Mouse (Mus musculus): ENCODE measurements at regions not wholly inside any gene's neighbourhood (a gene's known extent, or its start where the extent isn't known, plus 50 kb on each side); places are given as distances from the start of the nearest gene placed in this dataset.

DNA sequence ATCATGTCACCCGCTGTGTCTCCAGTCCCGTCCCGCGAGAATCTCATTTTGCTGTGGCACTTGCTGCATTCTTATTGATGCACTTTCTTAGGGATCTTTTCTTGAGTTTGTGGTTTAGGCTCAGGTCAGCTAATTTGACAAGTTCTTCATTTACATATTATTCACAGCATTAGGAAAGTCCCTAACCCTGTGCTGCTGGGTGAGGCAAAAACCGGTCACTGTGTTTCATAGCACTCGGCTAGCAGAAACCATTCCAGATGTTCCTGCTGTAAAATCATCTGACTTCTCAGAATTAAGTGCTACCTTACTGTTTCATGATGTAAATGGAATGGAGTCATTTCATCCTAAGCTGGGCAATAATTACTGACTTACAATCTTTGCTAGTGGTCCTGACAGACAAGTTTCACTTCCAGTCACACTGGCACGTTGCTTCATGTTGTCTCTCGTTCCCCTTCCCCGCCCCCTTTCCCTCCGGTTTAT lies 391.1 kb upstream of the Mmadhc start:
- DNase-seq (ENCODE audit: low read depth) = no peak
- TF ChIP-seq POLR2A (IDR thresholded peaks at IDR 0.05; ENCODE audit: borderline replicate concordance, extremely low read depth, insufficient read depth, insufficient read length, poor library complexity, severe bottlenecking) = no peak
- no peak for TF ChIP-seq CTCF (IDR thresholded peaks at IDR 0.05; ENCODE audit: borderline replicate concordance, extremely low read depth, insufficient read depth, insufficient read length)

- TF ChIP-seq CTCF (IDR thresholded peaks at IDR 0.05; ENCODE audit: borderline replicate concordance, extremely low read depth, insufficient read depth, insufficient read length) = no peak
- TF ChIP-seq POLR2A (IDR thresholded peaks at IDR 0.05; ENCODE audit: borderline replicate concordance, extremely low read depth, insufficient read depth, insufficient read length, poor library complexity, severe bottlenecking) = no peak
- no peak for DNase-seq (ENCODE audit: low read depth)
Observed at GRCm38 (mm10) chr2:50687222-50687621, 390.6 kb upstream of the Mmadhc start.

GRCm38 (mm10) chr2:50677456-50677855 lies 380.9 kb upstream of the Mmadhc start:
- TF ChIP-seq CTCF (IDR thresholded peaks at IDR 0.05; ENCODE audit: borderline replicate concordance, extremely low read depth, insufficient read depth, insufficient read length) = no peak
- no peak for TF ChIP-seq POLR2A (IDR thresholded peaks at IDR 0.05; ENCODE audit: borderline replicate concordance, extremely low read depth, insufficient read depth, insufficient read length, poor library complexity, severe bottlenecking)
- no peak for DNase-seq (ENCODE audit: low read depth)

- TF ChIP-seq CTCF (IDR thresholded peaks at IDR 0.05; ENCODE audit: borderline replicate concordance, extremely low read depth, insufficient read depth, insufficient read length) = no peak
- no peak for TF ChIP-seq POLR2A (IDR thresholded peaks at IDR 0.05; ENCODE audit: borderline replicate concordance, extremely low read depth, insufficient read depth, insufficient read length, poor library complexity, severe bottlenecking)
- no peak for DNase-seq (ENCODE audit: low read depth)
Observed at GRCm38 (mm10) chr2:50675736-50676550, 379.3 kb upstream of the Mmadhc start.

- DNase-seq (ENCODE audit: low read depth) = no peak
Observed at GRCm38 (mm10) chr2:50674856-50675175, 378.2 kb upstream of the Mmadhc start.

GRCm38 (mm10) chr2:50674151-50674855 lies 377.7 kb upstream of the Mmadhc start:
- no peak for DNase-seq (ENCODE audit: low read depth)
- TF ChIP-seq CTCF (IDR thresholded peaks at IDR 0.05; ENCODE audit: borderline replicate concordance, extremely low read depth, insufficient read depth, insufficient read length) = no peak
- no peak for TF ChIP-seq POLR2A (IDR thresholded peaks at IDR 0.05; ENCODE audit: borderline replicate concordance, extremely low read depth, insufficient read depth, insufficient read length, poor library complexity, severe bottlenecking)

More at GRCm38 (mm10) chr2:50674856-50675175, 378.2 kb upstream of the Mmadhc start:
- TF ChIP-seq POLR2A (IDR thresholded peaks at IDR 0.05; ENCODE audit: borderline replicate concordance, extremely low read depth, insufficient read depth, insufficient read length, poor library complexity, severe bottlenecking) = no peak
- TF ChIP-seq CTCF (IDR thresholded peaks at IDR 0.05; ENCODE audit: borderline replicate concordance, extremely low read depth, insufficient read depth, insufficient read length) = no peak

DNA sequence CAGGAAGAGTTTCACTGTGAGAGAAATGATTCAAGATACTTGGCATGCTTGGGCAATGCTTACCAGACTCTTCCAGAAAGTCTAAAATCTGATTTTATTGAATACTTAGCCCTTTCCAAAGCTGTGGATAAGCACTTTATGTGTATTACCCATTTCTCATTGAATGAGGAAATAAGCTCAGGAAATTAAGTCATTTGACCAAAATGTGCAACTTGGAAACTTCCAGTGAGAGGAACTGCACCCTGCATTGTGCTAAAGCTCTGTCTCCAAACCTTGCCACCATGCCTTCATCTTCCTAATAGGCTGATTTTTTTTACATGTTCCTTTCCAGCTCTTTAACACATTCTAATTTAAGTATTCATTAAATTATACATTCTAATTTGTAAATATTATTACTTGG lies 372.7 kb upstream of the Mmadhc start:
- TF ChIP-seq POLR2A (IDR thresholded peaks at IDR 0.05; ENCODE audit: borderline replicate concordance, extremely low read depth, insufficient read depth, insufficient read length, poor library complexity, severe bottlenecking) = no peak
- TF ChIP-seq CTCF (IDR thresholded peaks at IDR 0.05; ENCODE audit: borderline replicate concordance, extremely low read depth, insufficient read depth, insufficient read length) = no peak
- DNase-seq (ENCODE audit: low read depth) = no peak

- no peak for TF ChIP-seq POLR2A (IDR thresholded peaks at IDR 0.05; ENCODE audit: borderline replicate concordance, extremely low read depth, insufficient read depth, insufficient read length, poor library complexity, severe bottlenecking)
- TF ChIP-seq CTCF (IDR thresholded peaks at IDR 0.05; ENCODE audit: borderline replicate concordance, extremely low read depth, insufficient read depth, insufficient read length) = no peak
- no peak for DNase-seq (ENCODE audit: low read depth)
Observed at GRCm38 (mm10) chr2:50668789-50669188, 372.2 kb upstream of the Mmadhc start.

DNA sequence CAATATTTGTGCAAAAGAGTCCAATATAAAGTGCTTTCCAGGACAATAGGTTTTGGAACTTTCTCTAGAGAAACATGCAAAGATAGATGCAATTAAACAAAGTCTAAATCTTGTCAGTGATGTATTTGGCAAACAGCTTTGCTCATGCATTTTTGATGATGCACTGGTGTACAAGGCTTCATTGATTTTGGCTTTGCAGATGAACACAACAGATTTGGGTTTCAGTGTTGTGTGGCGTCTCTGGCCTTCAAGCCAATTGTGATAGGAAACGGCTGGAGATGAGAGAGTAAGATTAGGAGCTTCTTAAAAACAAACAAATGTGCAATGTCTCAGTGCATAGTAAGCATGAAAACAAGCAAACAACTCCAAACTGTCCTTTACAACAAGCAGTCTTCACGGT lies 370.6 kb upstream of the Mmadhc start:
- TF ChIP-seq POLR2A (IDR thresholded peaks at IDR 0.05; ENCODE audit: borderline replicate concordance, extremely low read depth, insufficient read depth, insufficient read length, poor library complexity, severe bottlenecking) = no peak
- no peak for TF ChIP-seq CTCF (IDR thresholded peaks at IDR 0.05; ENCODE audit: borderline replicate concordance, extremely low read depth, insufficient read depth, insufficient read length)
- peak; percentile 34 for DNase-seq (ENCODE audit: low read depth)

DNA sequence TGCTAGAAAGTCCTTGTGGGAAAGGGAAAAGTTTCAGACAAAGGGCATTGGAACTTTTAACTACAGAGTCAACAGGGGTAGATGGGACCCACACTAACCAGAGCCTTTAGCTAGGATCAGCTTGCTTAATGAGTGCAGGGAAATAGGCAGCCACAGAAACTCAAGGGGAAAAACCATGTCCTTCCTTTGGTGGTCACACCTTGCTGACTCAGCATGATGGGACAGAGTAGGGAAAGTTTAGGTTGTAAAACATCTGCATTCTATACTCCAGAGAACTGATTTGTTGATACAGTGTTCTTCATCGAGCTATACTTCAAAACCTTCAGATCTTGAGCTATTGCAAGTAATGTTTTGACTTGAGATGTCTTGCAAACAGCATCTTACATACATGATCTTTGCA lies 365.9 kb upstream of the Mmadhc start:
- TF ChIP-seq POLR2A (IDR thresholded peaks at IDR 0.05; ENCODE audit: borderline replicate concordance, extremely low read depth, insufficient read depth, insufficient read length, poor library complexity, severe bottlenecking) (no peak), CTCF (IDR thresholded peaks at IDR 0.05; ENCODE audit: borderline replicate concordance, extremely low read depth, insufficient read depth, insufficient read length) (no peak)
- no peak for DNase-seq (ENCODE audit: low read depth)

DNA sequence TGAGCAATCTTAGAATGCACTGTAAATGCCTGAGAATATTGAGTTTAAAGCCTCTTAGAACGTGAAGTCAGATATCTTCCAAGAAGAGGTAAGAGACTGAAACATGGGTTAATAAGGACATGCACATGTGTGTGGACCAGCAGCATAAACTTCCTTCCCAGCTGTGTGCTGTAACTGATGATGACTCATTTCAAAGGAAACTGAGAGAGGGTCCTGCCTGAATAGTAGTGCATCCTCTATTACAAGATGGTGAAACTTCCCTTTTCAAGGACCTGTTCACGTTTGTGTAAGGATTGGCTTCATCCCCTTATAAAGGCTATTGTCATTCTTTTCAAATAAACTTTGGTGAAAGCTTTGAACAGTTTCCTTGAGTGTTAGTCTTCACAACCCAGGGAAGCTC lies 363.4 kb upstream of the Mmadhc start:
- DNase-seq (ENCODE audit: low read depth) = no peak
- no peak for TF ChIP-seq POLR2A (IDR thresholded peaks at IDR 0.05; ENCODE audit: borderline replicate concordance, extremely low read depth, insufficient read depth, insufficient read length, poor library complexity, severe bottlenecking)
- no peak for TF ChIP-seq CTCF (IDR thresholded peaks at IDR 0.05; ENCODE audit: borderline replicate concordance, extremely low read depth, insufficient read depth, insufficient read length)

All from brain, embryonic 14.5 days (tissue).